Mouse (Mus musculus) neural tube, embryonic 11.5 days (tissue): Measurements from ENCODE around the gene Spryd7. TPM values are rescaled to one million over a fixed set of nuclear protein-coding genes. Genes with fewer than 3 reads are reported as not detected.
"Not testable (repeated sequence)": the region's sequence is repeated elsewhere in the genome, so short reads cannot be mapped to it uniquely, and the experiment has no call there.

Source experiments
- ATAC-seq: fragments of 200-750 bp; cut with Nextera tagmentation; 2 replicates; pipeline ENCODE4 v1.8.0; 2017; ENCODE audit warnings: moderate number of reproducible peaks, mild to moderate bottlenecking, moderate TSS enrichment, moderate library complexity; ENCODE audit not compliant: insufficient read depth, low FRiP score, low TSS enrichment
- DNase-seq: peaks from one replicate; pipeline ENCODE4 v3.0.0-alpha.2; 2015; ENCODE audit warnings: low spot score
- H3K27ac ChIP-seq: fragments of 300-500 bp; sonication (generic); 2 replicates; pipeline ENCODE4 v1.5.1; 2014; ENCODE audit warnings: low read depth, mild to moderate bottlenecking, low read length
- H3K27me3 ChIP-seq: fragments of 300-500 bp; sonication (generic); 2 replicates; pipeline ENCODE4 v1.6.1; 2014; ENCODE audit warnings: mild to moderate bottlenecking, low read length, mixed read lengths; ENCODE audit not compliant: control insufficient read depth, insufficient read depth
- H3K36me3 ChIP-seq: fragments of 300-500 bp; sonication (generic); 2 replicates; pipeline ENCODE4 v1.6.1; 2014; ENCODE audit warnings: mild to moderate bottlenecking, low read length, moderate library complexity, mixed read lengths; ENCODE audit not compliant: control insufficient read depth, insufficient read depth
- H3K4me1 ChIP-seq: fragments of 300-500 bp; sonication (generic); 2 replicates; pipeline ENCODE4 v1.6.1; 2014; ENCODE audit warnings: low read length, mixed read lengths; ENCODE audit not compliant: control insufficient read depth, insufficient read depth
- H3K4me2 ChIP-seq: fragments of 300-500 bp; sonication (generic); 2 replicates; pipeline ENCODE4 v1.6.1; 2014; ENCODE audit warnings: low read depth, mild to moderate bottlenecking, moderate library complexity
- H3K4me3 ChIP-seq: fragments of 300-500 bp; sonication (generic); 2 replicates; pipeline ENCODE4 v1.5.1; 2014; ENCODE audit warnings: low read depth, low read length
- H3K9ac ChIP-seq: fragments of 300-500 bp; sonication (generic); 2 replicates; pipeline ENCODE4 v1.6.1; 2014; ENCODE audit warnings: mild to moderate bottlenecking, low read length
- H3K9me3 ChIP-seq: fragments of 300-500 bp; sonication (generic); 2 replicates; pipeline ENCODE4 v1.6.1; 2016; ENCODE audit warnings: low read length; ENCODE audit not compliant: control insufficient read depth
- WGBS: fragments of 180-500 bp; shearing (Covaris S2); extraction: QIAGEN DNeasy Blood & Tissue Kit; methylation state at CpG from one replicate; pipeline ENCODE4 v1.1.7; 2014; 5-methylcytosine and 5-hydroxymethylcytosine counted together
- polyA plus RNA-seq: library from polyadenylated mRNA; unstranded; fragments of >200 nt; fragmentation: Nextera tagmentation; extraction: Ambion mirVana; gene quantifications from 2 replicates; pipeline ENCODE4 v1.2.1, GENCODE M21; 2014

The Spryd7 gene
- polyA plus RNA-seq, 1 experiment from 2014 or later = 23.9 TPM

- no peaks in the 10 kb centered on the region for H3K9me3 ChIP-seq
- no peaks in the 10 kb centered on the region for H3K4me1 ChIP-seq
- ATAC-seq (no peak), DNase-seq (no peak)
- H3K27me3 ChIP-seq = no peaks in the 10 kb centered on the region
- no peak overlapping the region for H3K4me3 ChIP-seq
- H3K4me2 ChIP-seq = no peak overlapping the region
- H3K27ac ChIP-seq = no peak overlapping the region
- H3K36me3 ChIP-seq = no peaks in the 10 kb centered on the region
- no peak overlapping the region for H3K9ac ChIP-seq
- 80% methylated on average over 4 of the region's 4 CpGs for WGBS
These were observed 32.8 kb upstream of the Spryd7 start for GRCm38 (mm10) chr14:61589288-61590065.

DNA sequence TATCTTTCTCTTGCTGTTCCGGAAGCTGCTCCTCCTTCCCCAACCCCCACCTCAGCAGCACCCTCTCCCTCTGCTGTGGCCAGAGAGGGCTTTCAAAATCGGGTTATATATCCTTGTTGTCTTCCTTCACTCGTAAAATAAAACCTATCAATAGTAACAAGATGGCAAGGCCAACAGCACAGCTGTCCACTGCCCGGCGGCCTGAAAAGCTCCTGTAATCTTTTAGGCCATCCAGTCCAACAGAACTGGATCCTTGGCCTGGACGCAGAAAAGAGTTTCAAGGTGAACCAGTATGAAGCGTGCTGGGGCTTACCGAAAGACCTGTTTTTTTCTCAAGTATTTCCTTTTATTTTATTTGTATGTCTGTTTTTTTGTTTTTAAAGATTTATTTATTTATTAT is 19.3 kb upstream of the Spryd7 start:
- no peak overlapping the region for H3K4me2 ChIP-seq
- no peaks in the 10 kb centered on the region for H3K4me1 ChIP-seq
- no peaks in the 10 kb centered on the region for H3K36me3 ChIP-seq
- ATAC-seq (no peak), DNase-seq (no peak)
- H3K27ac ChIP-seq = no peak overlapping the region
- no peaks in the 10 kb centered on the region for H3K27me3 ChIP-seq
- H3K4me3 ChIP-seq = no peak overlapping the region
- H3K9me3 ChIP-seq = no peaks in the 10 kb centered on the region
- 88% methylated on average over 8 of the region's 8 CpGs for WGBS
- no peak overlapping the region for H3K9ac ChIP-seq

GRCm38 (mm10) chr14:61575066-61575465 is 18.4 kb upstream of the Spryd7 start:
- Histone ChIP-seq H3K4me2 (no peak overlapping the region), H3K27ac (no peak overlapping the region), H3K36me3 (no peaks in the 10 kb centered on the region), H3K4me3 (no peak overlapping the region), H3K9me3 (no peaks in the 10 kb centered on the region), H3K27me3 (no peaks in the 10 kb centered on the region), H3K9ac (no peak overlapping the region), H3K4me1 (no peaks in the 10 kb centered on the region)
- ATAC-seq (no peak), DNase-seq (no peak)
- 91% methylated on average over 10 of the region's 10 CpGs for WGBS

- Histone ChIP-seq H3K36me3 (no peaks in the 10 kb centered on the region), H3K4me2 (no peak overlapping the region), H3K9ac (no peak overlapping the region), H3K27me3 (no peaks in the 10 kb centered on the region), H3K27ac (no peak overlapping the region), H3K4me3 (no peak overlapping the region), H3K9me3 (no peaks in the 10 kb centered on the region), H3K4me1 (no peaks in the 10 kb centered on the region)
- DNase-seq (no peak), ATAC-seq (no peak)
- WGBS = 68% methylated on average over 2 of the region's 2 CpGs
These were observed 15.4 kb upstream of the Spryd7 start for GRCm38 (mm10) chr14:61572131-61572530.

GRCm38 (mm10) chr14:61571366-61571765 is 14.7 kb upstream of the Spryd7 start:
- 13% methylated on average over 4 of the region's 4 CpGs for WGBS
- Histone ChIP-seq H3K27ac (no peak overlapping the region), H3K9me3 (no peaks in the 10 kb centered on the region), H3K4me3 (no peak overlapping the region), H3K27me3 (no peaks in the 10 kb centered on the region), H3K36me3 (no peaks in the 10 kb centered on the region), H3K9ac (no peak overlapping the region), H3K4me1 (no peaks in the 10 kb centered on the region), H3K4me2 (no peak overlapping the region)
- no peak for ATAC-seq
- peak; percentile 84 for DNase-seq

- ATAC-seq (no peak), DNase-seq (no peak)
- Histone ChIP-seq H3K4me2 (no peak overlapping the region), H3K9ac (no peak overlapping the region), H3K27me3 (no peaks in the 10 kb centered on the region), H3K9me3 (no peaks in the 10 kb centered on the region), H3K27ac (no peak overlapping the region), H3K4me3 (no peak overlapping the region), H3K4me1 (no peaks in the 10 kb centered on the region), H3K36me3 (no peaks in the 10 kb centered on the region)
- WGBS = 68% methylated on average over 2 of the region's 2 CpGs
These were observed 12.7 kb upstream of the Spryd7 start for GRCm38 (mm10) chr14:61569344-61569743.

DNA sequence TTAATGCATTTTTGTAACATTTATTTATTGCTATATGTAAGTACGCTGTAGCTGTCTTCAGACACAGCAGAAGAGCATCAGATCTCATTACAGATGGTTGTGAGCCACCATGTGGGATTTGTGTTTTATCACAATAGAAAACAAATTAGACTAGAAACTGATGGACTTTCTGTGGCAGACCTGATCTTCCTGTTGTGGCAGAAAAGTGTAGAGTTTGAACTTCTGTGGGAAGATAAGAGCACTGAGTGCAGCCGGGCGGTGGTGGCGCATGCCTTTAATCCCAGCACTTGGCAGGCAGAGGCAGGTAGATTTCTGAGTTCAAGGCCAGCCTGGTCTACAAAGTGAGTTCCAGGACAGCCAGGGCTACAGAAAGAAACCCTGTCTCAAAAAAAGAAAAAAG is 9.5 kb upstream of the Spryd7 start:
- not testable (repeated sequence) for H3K4me2 ChIP-seq, H3K4me3 ChIP-seq, H3K9ac ChIP-seq, H3K4me1 ChIP-seq, DNase-seq, H3K27me3 ChIP-seq, H3K36me3 ChIP-seq, H3K9me3 ChIP-seq, ATAC-seq, H3K27ac ChIP-seq
- 90% methylated on average over 4 of the region's 4 CpGs for WGBS

GRCm38 (mm10) chr14:61559856-61560255 is 3.2 kb upstream of the Spryd7 start:
- Histone ChIP-seq H3K4me2 (no peak overlapping the region), H3K27me3 (no peaks in the 10 kb centered on the region), H3K27ac (no peak overlapping the region), H3K4me1 (no peaks in the 10 kb centered on the region), H3K9ac (no peak overlapping the region), H3K9me3 (no peaks in the 10 kb centered on the region), H3K4me3 (no peak overlapping the region), H3K36me3 (no peaks in the 10 kb centered on the region)
- 76% methylated on average over 3 of the region's 3 CpGs for WGBS
- DNase-seq (no peak), ATAC-seq (no peak)

GRCm38 (mm10) chr14:61558901-61559300 is 2.2 kb upstream of the Spryd7 start:
- no peak for DNase-seq
- Histone ChIP-seq H3K9ac (no peak overlapping the region), H3K4me3 (no peak overlapping the region), H3K4me2 (no peak overlapping the region), H3K9me3 (no peaks in the 10 kb centered on the region), H3K36me3 (no peaks in the 10 kb centered on the region), H3K27ac (no peak overlapping the region), H3K4me1 (no peaks in the 10 kb centered on the region), H3K27me3 (no peaks in the 10 kb centered on the region)
- ATAC-seq = no peak
- 94% methylated on average over 6 of the region's 6 CpGs for WGBS
